Mouse (Mus musculus): ENCODE data around the gene Lix1.

Gene Lix1

DNA sequence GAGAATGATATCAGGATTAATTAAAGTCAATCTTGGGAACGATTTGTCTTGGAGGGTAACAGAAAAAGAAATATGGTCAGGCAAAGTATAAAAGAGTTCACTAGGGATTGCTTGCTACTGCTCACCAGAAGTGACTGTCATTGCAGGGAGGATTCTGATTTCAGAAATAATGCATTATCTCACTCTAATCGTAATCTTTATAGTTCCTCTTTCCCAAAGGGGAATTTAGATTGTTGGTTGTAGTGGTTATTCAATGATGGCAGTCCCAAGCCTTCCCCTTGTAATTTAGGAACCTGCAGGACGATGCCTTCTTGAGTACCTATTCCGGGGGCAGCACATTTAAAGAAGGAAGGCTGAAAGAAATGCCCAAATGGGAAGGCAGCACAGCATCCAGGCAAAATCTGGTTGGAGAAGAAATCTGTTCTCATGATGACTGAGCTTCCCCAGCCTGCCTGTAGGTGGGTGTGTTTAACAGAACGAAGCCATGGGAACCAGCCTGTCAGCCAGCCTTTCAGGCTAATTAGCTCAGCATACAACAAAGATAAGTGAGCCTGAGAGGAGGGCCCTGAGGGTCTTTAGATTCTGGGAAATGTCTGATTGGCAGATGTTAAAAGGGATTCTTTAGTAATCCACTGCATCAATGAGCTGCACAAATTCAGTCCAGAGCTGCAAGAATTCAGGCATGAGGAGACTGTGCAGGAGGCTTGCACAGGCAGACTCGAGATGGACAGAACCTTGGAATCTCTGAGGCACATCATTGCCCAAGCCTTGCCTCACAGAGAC, at the start of gene Lix1:
TSS of gene Lix1 (plus strand) at position 451 of the 783 bp plus-strand sequence.
- no peak for DNase-seq

- no peak for DNase-seq
Observed at GRCm38 (mm10) chr17:17373550-17373917, 28.9 kb upstream of the Lix1 start.

DNA sequence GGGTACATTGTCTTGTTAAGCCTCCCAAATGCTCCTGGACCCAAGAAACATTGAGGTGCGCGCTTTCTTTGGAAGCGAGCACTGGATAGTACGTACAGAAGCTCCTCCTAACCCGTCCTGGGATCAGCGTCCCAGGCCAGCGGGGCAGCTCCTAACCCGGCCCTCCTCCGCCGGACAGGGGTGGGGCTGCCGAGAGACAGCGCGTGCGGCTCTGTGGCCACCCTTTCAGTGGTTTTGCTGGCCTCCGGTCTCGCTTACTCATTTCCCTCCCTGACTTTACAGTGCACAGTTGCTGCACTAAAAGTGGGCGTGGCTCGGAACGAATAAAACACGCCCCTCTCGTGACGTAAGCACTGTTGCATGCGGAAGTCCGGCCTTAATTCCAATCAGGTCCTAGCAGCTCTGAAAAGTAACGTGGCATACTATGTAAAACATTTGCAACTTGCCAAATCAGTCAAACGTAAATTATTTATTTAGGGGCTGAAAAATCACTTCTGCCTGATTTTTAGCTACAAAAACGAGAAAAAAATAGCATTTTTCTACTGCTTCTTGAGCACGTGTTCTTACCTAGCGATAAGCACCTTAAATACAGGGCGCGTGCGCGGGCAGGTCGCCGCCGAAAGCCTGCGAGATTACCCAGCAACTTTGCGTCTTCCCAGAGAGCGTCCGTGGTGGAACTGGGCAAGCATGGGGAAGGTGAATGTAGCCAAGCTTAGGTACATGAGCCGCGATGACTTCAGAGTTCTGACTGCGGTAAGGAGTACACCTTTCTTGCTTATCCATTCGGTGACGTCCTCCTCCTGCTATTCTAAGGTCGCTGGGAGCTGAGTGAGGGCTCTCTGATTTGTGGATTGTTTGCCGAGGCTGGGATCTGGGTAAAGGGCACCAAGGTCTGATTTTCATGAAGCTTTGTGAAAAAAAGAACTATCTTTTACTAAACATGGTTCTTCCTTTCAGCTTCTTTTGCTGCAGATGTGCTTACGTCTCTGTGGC, 28.3 kb upstream of the Lix1 start, which contains the start of gene Riok2:
TSS of gene Riok2 (plus strand) at position 392 of the 993 bp plus-strand sequence.
- DNase-seq: peak; percentile 98

GRCm38 (mm10) chr17:17375581-17375980, 26.9 kb upstream of the Lix1 start:
- no peak for DNase-seq

DNA sequence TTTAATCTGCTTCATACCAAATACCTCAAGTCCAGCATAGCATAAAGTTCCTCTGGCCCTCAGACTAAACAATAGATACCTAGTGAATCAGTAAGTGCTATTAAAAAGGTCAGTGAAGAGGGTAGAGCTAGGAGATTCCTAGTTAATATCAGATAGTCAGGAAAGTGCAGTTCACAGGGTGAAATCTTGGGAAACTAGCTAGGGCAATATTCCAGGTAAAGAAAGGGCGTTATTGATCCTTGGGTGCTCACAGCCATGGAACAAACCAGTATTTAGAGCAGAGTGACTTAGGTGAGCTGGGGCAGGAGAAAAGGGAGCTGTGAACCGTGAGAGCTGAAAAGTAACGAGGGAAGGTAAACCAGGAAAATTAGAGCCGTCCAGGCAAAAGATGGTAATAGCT, 18.8 kb upstream of the Lix1 start:
- no peak for DNase-seq

DNA sequence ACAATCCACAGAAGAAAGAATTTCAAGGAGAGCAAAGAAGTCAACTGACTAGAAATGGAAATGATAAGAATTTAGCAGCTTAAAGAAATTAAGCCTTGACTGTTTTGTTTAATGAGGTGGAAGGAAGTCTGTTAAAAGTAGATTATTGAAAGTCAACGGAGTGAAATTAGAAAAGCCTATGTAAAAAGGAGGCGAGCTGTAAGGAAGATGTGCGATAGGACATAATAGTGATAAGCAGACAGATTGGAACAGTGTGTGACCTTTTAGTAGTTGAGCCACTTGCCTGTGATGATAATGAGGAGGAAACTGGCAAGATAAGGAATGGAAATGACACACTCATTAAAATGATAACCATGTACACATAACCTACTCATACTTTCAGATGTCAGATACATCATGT, 18.0 kb upstream of the Lix1 start:
- DNase-seq: no peak

GRCm38 (mm10) chr17:17386117-17386516, 16.4 kb upstream of the Lix1 start:
- no peak for DNase-seq

- DNase-seq: no peak
Observed at GRCm38 (mm10) chr17:17391823-17392222, 10.6 kb upstream of the Lix1 start.

- peak; percentile 40 for DNase-seq
Observed at GRCm38 (mm10) chr17:17392863-17393262, 9.6 kb upstream of the Lix1 start.

DNA sequence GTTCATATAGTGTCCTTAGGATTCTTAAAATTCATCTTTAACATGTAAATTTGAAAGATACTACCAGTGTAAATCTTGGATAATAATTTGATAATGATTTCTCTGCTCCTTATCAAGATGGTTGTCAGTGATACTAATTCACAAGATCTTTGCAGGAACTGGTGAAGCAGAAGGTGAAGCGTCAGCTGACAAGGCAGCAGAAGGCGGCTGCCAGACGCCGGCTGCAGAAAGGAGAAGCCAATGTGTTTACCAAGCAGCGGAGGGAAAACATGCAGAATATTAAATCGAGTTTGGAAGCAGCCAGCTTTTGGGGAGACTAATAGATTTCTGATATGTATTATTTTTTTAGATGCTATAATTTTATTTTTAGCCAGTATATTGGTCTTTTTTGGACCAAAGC, 9.2 kb upstream of the Lix1 start:
- DNase-seq: peak; percentile 22

DNA sequence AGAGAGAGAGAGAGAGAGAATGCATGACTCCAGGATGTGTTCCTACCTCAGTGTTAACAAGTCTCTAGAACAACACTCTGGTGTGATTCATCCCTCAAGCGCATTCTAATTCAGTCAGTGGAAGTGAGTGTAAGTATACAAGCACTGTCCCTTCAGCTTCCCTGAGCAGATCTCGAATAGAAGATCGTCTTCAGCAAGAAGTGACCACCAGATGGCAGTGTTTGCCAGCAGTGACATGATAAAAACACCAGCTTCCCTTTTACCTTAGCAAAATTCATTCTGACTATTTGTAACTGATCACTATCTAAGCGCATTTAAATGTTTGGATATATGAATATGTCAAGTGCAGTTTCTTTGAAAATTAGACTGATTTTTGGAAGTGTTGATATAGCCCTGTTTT, 8.1 kb upstream of the Lix1 start:
- DNase-seq: peak; percentile 84

DNA sequence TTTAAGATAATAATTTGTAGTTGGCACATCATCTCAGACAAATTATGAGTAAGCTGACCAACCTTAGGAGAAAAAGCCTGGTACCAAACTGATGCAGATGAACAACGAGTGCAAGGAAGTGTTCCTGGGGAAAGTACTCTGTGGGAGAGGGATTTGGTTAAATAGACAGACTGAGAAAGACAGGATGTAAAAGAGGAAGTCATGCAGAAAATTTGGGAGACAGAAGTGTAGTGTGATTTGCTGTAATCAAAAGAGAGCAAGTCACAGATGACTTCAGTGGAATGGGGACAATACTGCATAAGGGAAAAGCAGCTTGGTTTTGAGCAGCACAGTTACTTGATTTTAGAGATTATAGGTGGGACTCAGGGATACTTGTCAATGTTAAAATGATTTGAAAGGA, 5.6 kb upstream of the Lix1 start:
- no peak for DNase-seq

DNA sequence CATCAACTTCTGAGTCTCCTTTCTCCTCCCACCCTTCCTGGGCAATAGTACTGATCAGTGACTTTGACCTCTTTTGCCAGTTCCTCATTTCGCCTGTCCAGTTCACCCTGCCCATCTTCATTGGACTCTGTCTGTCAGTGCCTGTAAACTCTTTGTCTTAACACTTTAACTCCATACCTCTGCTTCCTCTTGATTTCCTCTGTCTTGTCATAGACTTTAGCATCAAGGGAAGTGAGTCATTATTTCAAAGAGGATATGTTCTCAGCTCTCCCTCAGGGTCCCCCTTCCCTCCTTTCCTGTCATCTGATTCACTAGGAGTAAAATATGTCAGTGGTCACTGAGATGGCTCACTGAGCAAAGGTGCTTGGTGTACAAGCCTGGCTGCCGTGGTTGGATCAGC, 3.8 kb upstream of the Lix1 start:
- DNase-seq: no peak

DNA sequence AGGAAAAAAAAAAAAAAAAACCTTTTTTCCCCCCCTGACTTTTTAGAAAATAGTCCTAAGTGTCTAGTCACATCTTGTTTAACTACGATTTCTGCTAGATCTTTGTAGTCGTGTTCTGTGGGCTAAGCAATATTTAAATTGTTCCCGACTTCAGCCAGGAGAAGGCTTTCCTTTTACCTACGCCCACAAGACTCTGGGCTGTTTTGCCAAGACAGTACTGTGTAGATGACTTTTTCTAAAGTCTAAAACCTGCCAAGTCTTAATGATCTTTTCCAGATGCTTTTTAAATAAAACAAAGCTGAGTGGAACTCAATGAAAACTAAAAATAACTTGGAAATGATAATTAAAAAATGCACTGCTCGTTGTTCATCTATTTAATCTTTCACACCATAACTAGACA, 566 bp downstream of the Lix1 start:
- DNase-seq: no peak

GRCm38 (mm10) chr17:17403578-17404112, 1.2 kb downstream of the Lix1 start:
- DNase-seq: no peak

DNA sequence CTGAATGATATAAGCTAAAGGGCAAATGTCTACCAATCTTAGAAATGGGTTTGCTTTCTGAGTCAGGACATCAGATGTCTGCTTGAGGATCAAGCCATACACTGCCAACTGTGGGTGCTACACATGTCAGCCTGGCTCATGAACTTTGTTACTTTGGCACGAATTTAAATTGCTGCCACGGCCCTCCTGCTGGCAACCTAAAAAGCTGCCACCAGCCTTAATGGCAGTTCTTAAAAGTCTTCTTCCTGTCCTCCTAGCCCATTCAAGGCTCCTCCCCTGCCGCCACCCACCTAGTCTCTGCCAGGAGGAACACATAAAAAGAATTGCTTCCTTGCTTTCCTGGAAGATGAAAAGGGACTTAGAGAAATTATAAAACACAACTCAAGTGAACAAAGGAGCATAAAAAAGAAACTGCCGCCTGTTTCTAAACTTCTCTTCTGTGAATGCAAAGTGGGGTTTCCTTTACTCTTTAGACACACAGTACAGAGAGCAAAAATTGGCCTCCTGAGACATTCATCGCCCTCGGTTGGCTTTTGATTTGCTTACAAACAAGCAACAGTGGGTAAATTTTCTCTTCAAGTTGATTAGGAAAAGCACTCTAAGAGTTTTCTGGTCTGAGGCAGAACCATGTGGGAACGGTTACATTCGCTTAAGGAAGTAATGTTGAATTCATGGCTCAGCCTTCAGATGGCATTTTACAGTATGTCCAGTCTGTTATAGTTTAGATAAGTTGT, 2.5 kb downstream of the Lix1 start:
- no peak for DNase-seq

DNA sequence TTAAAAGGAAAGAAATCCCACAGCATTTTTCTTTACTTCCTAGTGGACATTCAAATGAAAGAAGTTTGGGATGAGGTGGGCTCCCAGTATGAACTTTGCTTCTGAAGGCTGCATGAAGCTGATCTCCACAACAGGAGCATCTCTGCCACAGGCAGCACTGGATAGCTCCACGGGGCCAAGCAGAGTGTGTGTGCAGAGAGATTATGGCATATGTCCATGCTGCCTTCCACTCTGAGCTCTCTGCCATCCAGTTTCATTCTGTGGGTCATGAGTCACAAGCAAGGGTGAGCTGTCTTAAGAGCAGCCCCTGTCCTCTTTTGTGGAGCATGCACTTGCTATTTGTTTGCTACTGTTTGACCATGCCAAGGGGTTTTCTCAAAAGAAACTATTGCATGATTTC, 3.1 kb downstream of the Lix1 start:
- no peak for DNase-seq

DNA sequence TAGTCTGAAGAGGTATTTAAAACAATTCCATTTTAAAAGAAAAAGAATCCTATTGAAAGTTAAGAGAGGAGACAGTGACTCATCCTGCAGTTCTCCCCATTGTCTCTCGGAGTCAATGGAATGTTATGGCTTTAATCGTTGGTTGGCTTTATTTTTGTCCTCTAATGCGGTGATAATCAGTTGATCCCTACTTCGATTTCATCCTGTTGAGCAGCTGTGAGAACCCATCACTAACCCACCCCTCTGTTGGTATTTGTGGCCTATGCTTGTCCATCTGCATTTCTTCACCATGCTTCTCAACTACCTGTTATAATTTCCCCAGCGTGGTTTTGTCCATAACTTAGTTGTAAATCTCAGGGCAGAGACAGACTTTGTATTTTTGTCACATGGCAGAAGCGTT, 5.7 kb downstream of the Lix1 start:
- DNase-seq: no peak

DNA sequence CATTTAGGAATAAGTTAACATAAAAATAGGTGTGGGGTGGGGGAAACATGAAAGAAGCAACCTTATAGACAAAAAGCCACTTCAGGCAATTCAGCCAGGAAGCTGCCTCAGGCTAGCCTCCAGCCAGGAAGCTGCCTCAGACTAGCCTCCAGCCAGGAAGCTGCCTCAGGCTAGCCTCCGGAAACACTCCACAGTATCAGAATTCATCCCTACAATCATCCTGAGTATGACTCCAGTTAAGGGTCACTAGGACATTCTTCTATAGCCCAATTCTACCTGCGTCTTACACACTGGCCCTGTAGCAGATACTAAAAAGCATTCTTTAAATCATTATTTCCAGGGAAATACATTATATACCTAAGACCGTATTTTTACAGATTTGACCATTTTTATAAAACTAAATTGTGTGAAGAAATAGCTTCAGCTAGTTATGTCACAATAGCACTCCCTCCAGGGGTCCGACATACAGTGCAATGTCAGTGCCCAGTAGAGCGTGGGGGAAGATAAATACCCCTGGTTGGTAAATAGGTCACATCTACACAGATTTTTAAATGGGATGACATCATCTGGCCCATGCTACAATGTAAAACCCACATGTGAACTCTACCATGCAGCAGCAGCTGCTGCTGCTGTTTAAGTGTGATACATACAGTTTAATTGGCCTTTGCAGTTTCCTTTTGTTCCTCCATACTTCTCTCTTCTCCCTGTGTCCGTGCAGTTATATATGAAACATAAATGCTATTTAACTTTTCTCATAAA, 6.4 kb downstream of the Lix1 start:
- DNase-seq: no peak

DNA sequence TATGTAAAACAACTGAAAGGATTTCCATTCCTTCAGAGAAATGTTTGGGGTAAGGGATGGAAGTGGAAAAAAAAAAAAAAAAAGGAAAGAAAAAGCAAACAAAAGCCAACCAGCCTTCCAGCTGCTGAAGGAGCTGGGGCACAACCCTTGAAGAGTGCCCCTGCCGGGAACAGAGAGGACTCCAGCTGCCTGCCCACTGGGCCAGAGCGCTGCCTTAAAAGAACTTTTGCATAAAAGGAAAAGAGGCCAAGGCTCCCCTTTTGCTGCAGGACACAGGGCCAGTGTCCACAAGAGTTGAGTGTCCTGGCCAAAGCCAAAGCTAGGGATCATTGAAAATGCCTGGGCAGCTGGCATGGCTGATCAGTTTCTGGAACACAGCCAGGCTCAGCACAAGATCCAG, 7.1 kb downstream of the Lix1 start:
- DNase-seq: no peak

DNA sequence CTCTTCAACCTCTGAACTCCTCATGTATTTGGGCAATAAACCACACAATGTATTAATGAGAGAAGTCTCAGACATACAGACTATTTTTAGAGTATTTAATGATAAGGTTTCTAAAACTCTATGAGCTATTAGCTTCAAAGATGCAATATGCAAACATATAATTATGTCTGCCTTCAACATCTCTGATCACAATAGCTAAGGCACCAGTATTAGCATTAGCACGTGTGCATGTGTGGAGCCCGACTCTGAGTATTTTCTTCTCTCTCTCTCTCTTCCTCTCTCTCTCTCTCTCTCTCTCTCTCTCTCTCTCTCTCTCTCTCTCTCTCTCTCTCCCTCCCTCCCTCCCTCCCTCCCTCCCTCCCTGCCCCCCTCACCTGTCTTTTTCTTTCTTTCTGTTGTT, 9.0 kb downstream of the Lix1 start:
- no peak for DNase-seq

DNA sequence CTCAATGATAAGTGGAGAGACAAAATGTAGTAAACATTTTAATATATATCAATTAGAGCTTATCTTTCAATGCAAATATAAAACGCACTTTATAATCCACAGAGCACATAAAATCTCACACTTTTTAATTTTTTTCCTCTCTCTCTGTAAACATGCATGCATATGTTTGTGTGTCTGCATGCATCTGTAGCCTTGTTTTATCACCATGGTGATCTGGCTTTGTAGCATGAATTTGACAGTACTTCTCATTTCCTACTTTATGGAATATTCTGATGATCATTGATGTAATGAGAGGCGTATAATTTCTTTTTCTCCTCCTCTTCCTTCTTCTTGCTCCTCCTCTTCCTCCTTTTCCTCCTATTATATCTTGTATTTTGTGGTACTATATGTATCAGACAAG, 9.7 kb downstream of the Lix1 start:
- no peak for DNase-seq

Measured in cerebellum, adult 9-10 months (tissue).